Mouse (Mus musculus) urinary bladder, postnatal 4 days (tissue): Measurements from ENCODE around the gene Mtmr12.

Source experiments
- DNase-seq, 2 experiments: peaks; one replicate each; pipeline ENCODE4 v3.0.0; 2021 to 2022; ENCODE audit warnings: low spot score in 2 of 2

Gene Mtmr12

GRCm38 (mm10) chr15:12235983-12236382 is 31.2 kb downstream of the Mtmr12 start:
- DNase-seq, result no peak

DNA sequence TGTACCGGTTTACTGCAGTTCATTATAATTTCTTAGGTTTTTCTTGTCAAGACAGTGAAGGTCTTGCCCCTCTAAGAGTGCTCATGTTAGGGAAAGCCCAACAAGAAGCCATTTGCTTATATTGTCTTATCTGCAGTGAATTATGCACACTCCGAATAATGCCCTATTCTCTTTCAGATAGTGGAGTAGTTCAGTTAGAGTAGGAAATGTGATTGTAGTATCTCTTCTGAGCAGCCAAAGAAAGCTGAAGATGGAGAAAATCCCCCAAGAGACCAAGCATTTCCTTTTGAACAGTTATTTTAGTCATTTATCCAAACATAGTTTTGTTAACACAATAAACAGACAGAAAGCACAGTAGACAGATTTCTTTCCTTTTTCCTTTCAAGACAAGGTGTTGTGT is 32.1 kb downstream of the Mtmr12 start:
- no peak for DNase-seq

- DNase-seq, result no peak
Measured at GRCm38 (mm10) chr15:12237539-12237938, 32.7 kb downstream of the Mtmr12 start.

- DNase-seq, result no peak
Measured at GRCm38 (mm10) chr15:12238337-12238736, 33.5 kb downstream of the Mtmr12 start.

DNA sequence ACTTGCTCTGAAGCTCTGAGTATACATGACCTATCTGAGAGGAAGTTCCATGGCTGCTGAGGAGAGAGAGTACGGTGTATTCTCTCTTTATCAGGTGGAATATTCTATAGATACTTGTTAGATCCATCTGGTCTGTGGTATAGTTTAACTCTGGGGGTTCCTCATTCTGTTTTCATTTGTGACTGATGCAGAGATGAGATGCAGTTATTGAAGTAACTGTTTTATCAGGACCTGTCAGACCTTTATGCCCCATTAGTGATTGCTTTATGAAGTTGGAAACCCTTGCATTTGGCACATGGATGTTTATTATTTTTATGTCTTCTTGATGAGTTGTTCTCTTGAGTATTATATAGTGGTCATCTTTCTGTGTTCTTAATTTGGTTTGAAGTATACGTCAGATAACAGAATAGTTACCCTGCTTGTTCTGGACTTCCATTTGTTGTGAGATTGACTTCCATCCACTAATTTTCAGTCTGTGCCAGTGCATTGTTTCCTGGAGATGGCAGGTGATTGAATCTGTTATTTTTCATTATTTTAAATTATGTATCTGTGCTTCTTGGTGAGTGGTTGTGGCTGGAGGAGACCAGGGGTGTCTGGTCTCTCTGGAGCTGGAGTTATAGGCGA is 36.0 kb downstream of the Mtmr12 start:
- no peak for DNase-seq

GRCm38 (mm10) chr15:12243792-12244191 is 39.0 kb downstream of the Mtmr12 start:
- no peak for DNase-seq

- no peak for DNase-seq
Measured at GRCm38 (mm10) chr15:12245580-12246359, 40.9 kb downstream of the Mtmr12 start.

DNA sequence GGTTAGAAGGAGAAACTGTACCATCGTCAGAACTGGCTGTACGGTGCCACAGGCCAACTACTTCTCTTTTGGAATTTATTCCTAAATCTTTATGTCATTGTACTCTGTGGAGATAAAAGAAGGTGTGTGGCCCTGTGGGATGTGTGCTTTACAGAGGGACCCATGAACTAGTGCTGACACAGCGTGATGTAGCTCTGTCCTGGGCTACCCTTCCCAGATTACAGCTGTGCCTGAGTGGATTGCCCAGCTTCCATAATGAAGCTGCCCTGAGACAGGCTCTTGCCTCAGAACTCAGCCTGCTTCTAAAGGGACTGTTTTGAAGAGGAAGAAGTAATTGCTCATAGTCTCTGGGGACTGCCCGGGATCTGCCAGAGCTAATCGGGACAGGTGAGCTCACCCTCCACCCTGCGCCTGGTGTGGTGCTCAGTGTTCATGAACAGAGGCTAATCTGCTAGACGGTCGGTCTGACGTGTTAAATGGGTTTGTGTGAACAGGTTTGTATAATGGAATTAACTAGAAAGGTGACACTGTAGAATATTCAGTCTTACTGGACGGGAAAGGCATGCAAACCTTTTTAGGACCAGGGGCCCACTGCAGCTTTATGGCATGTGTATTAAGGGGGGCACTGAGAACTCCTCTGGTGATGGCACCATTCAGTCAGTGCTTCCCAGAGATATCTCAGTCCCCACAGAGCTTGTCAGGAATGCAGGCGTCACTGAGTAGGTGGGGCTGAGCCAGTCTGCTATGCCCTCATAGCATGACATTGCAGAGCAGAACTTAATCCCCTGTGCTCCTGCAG is 41.7 kb downstream of the Mtmr12 start:
- no peak for DNase-seq

GRCm38 (mm10) chr15:12247159-12247603 is 42.4 kb downstream of the Mtmr12 start:
- DNase-seq, result no peak

DNA sequence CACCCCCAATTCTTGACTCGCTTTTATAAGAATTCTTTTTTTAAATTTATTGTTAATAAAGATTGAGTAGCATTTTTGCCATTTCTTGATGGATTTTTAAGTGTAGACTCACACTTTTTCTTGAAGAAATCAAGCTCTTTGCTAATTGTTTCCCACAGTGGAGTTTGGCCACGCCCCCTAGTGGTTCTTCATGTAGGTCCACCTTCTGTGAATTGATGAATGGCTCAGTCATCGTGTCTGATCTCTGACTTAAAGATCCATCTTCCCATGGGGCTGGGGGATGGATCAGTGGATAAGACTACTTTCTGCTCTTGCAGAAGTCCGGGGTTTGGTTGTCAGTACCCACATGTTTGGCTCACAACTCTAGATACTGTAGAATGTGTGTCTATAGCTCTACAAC is 43.5 kb downstream of the Mtmr12 start:
- DNase-seq, result no peak

- no peak for DNase-seq
Measured at GRCm38 (mm10) chr15:12250350-12250749, 45.5 kb downstream of the Mtmr12 start.

GRCm38 (mm10) chr15:12251416-12252140 is 46.8 kb downstream of the Mtmr12 start:
- no peak for DNase-seq

DNA sequence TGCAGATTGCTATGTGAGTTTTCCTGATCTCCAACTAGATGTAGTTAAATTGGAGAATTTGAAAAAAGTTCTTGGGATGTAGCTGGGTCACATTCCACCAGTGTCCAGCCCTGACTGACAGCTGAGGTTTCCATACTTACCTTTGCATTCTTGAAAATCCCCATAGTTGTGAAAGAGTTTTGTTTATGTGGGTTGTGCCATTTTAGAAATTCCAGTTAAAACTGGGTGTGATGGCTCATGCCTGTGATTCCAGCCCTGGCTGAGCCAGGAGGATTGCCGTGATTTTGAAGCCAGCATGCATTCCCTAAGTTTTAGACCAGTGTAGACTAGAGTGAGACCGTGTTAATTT is 47.3 kb downstream of the Mtmr12 start:
- DNase-seq, result no peak

DNA sequence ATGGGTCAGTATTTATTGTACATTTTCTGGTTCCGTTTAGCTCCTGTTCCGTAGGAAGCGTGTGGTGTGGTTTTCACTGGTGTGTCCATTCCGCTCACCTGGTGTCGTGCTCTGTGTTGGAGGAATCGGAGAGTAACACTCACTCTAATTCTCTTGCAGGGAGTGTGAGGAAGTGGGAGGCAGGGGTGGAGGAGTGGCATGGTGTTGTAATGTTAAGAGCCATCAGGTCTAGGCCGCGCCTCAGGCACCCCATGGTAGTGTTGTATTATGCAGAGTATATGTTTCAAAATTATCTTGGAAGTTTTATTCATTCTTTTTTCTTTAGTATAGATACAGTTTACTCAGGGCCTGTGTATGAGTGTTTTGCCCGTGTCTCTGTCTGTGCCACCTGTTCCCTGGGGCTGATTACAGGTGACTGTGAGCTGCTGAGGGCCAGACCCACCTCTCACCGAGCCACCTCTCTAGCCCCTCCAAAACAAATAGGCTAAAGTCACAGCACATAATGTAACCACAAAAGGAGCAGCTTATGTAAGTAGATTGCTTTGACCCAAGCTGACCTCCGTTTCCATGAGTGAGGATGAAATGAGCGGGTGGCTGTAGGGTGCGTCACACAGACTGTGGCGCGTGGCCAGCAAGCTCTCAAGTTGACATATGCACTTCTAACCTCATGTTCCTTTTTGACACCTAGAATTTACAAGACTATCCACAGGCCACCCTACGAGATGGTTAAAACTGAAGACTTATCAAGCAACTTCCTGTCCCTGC is 53.1 kb downstream of the Mtmr12 start:
- no peak for DNase-seq

GRCm38 (mm10) chr15:12263056-12263455 is 58.2 kb downstream of the Mtmr12 start:
- no peak for DNase-seq

- DNase-seq, result no peak
Measured at GRCm38 (mm10) chr15:12266460-12266859, 61.6 kb downstream of the Mtmr12 start.

- DNase-seq, result peak; percentile 43 to 72
Measured at GRCm38 (mm10) chr15:12268021-12268420, 63.2 kb downstream of the Mtmr12 start.

DNA sequence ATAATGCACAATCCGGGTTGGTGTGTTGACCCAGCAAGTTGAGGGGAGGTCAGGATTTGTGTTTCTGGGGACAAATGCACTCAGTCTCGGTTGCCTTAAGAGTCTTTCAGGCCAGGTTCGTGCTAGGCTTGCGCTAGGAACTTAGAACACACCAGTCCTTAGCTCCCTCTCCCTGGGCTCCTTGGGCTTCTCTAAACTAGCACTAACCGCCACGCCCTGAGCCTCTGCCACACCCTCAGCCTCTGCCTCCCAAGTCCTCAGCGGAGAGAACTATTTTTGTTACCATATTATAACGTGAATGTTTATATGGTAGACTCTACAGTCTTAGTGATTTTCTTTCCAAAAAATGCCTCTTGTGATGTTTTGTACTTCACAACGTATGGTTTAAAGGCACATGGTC is 66.5 kb downstream of the Mtmr12 start:
- DNase-seq, result no peak

GRCm38 (mm10) chr15:12273325-12274052 is 68.7 kb downstream of the Mtmr12 start:
- DNase-seq, result no peak

GRCm38 (mm10) chr15:12274053-12274769 is 69.4 kb downstream of the Mtmr12 start:
- no peak for DNase-seq
